Mouse (Mus musculus): ENCODE results near the gene Nfe2l1.

GRCm38 (mm10) chr11:96809562-96810235, 20.1 kb downstream of the Nfe2l1 start:
- no peak for TF ChIP-seq CTCF (IDR thresholded peaks at IDR 0.05; ENCODE audit: low read depth)
- TF ChIP-seq EP300 (IDR thresholded peaks at IDR 0.05; ENCODE audit: low read depth) = no peak

Measured in liver, postnatal 0 days (tissue).